Mouse (Mus musculus): ENCODE measurements around the gene Zfp672. TPM values are rescaled to one million over a fixed set of nuclear protein-coding genes. Genes with fewer than 3 reads are reported as not detected.
"Not testable (repeated sequence)": the region's sequence is repeated elsewhere in the genome, so short reads cannot be mapped to it uniquely, and the experiment has no call there.

Gene Zfp672
- total RNA-seq (2017) = 34.0 and 54.5 TPM in 2 replicates

DNA sequence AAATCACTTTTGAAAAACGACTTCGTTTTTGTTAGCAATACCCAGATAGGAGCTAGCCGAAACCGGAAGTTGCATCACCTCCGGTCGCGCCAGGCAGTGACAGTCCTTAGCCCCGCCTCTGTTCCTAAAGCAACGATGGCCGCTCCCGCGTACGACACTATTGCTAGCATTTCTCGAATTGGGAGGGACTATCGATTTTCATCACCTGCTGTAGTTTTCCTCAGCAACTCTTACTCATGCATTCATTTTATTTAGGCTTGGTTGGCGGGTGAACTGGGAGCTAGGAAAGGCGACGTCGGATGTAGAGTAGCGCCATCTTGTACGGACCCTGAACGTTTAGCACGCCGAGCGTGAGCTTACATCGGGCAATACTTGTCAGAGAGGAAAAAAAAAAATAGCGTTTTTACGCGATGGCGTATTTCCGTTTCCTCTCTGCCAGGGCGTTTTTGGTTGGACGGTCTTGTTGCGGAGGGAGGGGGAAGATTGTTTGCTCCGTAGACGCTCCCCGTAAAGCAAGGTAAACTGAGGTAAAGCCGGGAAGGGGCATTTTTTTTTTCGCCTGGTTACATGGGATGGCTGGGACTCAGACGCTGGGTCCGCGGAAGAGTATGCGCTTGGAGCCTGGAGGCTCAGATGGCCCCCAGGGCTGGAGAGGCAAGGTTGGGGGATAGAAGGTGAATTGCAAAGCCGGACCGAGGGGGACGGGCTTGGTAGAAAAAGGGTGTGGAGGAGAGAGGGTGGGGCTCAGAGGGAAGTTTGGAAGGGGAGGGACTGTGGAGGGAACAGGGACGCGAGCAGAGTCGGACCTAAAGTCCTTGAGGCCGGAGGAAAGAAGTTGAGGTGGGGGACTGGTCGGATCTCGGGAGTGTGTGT is at the start of gene Zfp672, which contains the start of gene Sh3bp5l:
TSS of gene Zfp672 (minus strand) at position 64 of the 873 bp plus-strand sequence.
TSS of gene Sh3bp5l (plus strand) at position 449 of the 873 bp plus-strand sequence.
- ATAC-seq (replicated peaks in 1 of 2; ENCODE audit: insufficient read depth in 1 of 2, low FRiP score in 2 of 2, low TSS enrichment in 1 of 2, low read depth in 1 of 2, poor library complexity in 2 of 2, severe bottlenecking in 2 of 2) = peak; percentile 92 to 93

DNA sequence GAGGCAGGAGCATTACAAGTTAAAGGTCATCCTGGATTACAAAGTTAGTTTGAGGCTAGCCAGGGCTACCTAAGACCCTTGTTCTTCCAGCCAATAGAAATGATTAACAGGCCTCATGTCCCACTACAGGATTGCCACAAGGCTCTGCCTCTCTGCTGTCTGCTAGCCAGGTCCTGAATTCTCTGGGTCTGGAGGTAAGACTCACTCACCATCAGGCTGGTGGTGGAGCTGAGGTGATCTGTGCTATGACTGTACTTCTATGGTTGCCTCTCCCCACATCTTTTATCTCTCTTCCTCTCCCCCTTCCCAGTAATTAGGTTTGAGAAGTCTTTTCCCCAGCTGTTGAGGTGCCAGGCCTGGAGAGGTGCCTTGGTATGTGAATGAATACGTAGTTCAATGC is 49.4 kb upstream of the Zfp672 start:
- no peak for ATAC-seq (replicated peaks in 1 of 2; ENCODE audit: insufficient read depth in 1 of 2, low FRiP score in 2 of 2, low TSS enrichment in 1 of 2, low read depth in 1 of 2, poor library complexity in 2 of 2, severe bottlenecking in 2 of 2)

- ATAC-seq (replicated peaks in 1 of 2; ENCODE audit: insufficient read depth in 1 of 2, low FRiP score in 2 of 2, low TSS enrichment in 1 of 2, low read depth in 1 of 2, poor library complexity in 2 of 2, severe bottlenecking in 2 of 2) = no peak
Measured at GRCm38 (mm10) chr11:58378763-58379278, 48.7 kb upstream of the Zfp672 start, which contains the start of gene Lypd8. TSS of gene Lypd8 (plus strand) at chr11:58379043.

DNA sequence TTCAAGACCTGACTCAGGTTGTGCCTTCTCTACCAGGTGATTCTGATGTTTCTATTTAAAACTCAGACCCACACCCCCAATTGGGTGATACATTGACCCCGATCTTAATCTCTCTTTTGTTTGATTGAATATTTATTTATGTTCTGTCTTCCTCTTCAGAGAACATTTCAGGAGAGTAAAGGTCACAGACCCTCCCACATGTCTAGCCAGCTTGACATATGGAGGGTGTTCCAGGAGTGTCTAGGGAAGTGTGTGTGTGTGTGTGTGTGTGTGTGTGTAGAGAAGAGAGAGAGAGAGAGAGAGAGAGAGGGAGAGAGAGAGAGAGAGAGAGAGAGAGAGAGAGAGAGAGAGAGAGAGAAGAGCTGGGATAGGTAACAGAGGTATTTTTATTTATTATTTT is 47.5 kb upstream of the Zfp672 start:
- no peak for ATAC-seq (replicated peaks in 1 of 2; ENCODE audit: insufficient read depth in 1 of 2, low FRiP score in 2 of 2, low TSS enrichment in 1 of 2, low read depth in 1 of 2, poor library complexity in 2 of 2, severe bottlenecking in 2 of 2)

DNA sequence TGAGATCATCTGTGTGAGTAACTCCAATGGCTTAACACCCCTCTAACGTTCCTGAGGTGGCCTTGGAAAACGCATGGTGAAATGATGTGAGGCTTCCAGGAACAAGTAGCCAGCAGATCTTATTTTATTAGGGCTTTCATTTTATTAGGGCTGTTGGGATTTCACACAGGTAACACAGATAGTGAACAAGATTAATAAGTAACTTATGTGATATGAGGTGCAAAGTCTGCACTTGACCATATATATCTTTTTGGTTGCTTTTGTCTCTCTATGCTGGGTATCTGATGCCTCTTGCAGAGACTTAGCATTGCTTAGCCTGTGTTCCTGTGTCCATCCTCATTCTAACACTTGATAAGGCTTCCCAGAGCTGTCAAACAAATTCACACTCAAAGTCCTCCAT is 47.1 kb upstream of the Zfp672 start:
- ATAC-seq (replicated peaks in 1 of 2; ENCODE audit: insufficient read depth in 1 of 2, low FRiP score in 2 of 2, low TSS enrichment in 1 of 2, low read depth in 1 of 2, poor library complexity in 2 of 2, severe bottlenecking in 2 of 2) = no peak

GRCm38 (mm10) chr11:58366191-58366590 is 36.1 kb upstream of the Zfp672 start:
- ATAC-seq (replicated peaks in 1 of 2; ENCODE audit: insufficient read depth in 1 of 2, low FRiP score in 2 of 2, low TSS enrichment in 1 of 2, low read depth in 1 of 2, poor library complexity in 2 of 2, severe bottlenecking in 2 of 2) = not testable (repeated sequence)

DNA sequence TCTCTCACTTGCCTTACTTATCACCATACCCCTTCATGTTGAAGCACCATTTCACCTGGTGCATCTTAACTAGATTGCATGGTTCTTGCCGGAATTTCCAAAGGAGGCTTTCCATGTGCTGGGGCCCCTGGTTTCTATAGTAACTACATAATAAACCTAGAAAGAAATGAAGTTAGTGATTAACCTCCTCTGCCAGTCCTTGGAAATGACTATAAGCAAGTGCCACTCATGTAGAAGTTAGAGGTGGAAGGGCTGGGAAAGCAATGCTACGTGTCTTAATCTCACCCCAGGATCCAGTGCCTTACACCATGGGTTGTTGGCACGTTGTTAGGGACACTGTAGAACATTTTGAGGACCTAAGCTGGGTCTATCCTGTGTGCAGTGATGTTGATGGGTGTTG is 34.3 kb upstream of the Zfp672 start:
- no peak for ATAC-seq (replicated peaks in 1 of 2; ENCODE audit: insufficient read depth in 1 of 2, low FRiP score in 2 of 2, low TSS enrichment in 1 of 2, low read depth in 1 of 2, poor library complexity in 2 of 2, severe bottlenecking in 2 of 2)

GRCm38 (mm10) chr11:58362562-58362961 is 32.4 kb upstream of the Zfp672 start:
- not testable (repeated sequence) for ATAC-seq (replicated peaks in 1 of 2; ENCODE audit: insufficient read depth in 1 of 2, low FRiP score in 2 of 2, low TSS enrichment in 1 of 2, low read depth in 1 of 2, poor library complexity in 2 of 2, severe bottlenecking in 2 of 2)

GRCm38 (mm10) chr11:58357844-58358534 is 27.9 kb upstream of the Zfp672 start:
- ATAC-seq (replicated peaks in 1 of 2; ENCODE audit: insufficient read depth in 1 of 2, low FRiP score in 2 of 2, low TSS enrichment in 1 of 2, low read depth in 1 of 2, poor library complexity in 2 of 2, severe bottlenecking in 2 of 2) = no peak

DNA sequence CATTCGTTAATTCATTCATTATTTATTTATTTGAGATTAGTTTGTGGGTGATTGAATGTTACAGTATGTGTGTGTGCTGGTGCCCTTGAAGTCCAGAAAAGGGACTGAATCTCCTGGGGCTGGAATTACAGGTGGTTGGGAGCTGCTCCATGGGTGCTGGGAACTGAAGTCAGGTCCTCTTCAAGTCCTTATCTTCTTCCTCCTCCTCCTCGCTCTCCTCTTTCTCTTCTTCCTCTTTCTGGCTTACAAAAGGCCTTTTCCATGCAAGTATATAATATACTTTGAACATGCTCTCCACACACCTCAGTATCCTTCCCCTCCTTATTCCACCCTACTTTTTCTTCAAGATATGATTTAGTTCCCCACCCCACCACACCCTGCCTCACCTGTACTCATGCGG is 26.9 kb upstream of the Zfp672 start:
- no peak for ATAC-seq (replicated peaks in 1 of 2; ENCODE audit: insufficient read depth in 1 of 2, low FRiP score in 2 of 2, low TSS enrichment in 1 of 2, low read depth in 1 of 2, poor library complexity in 2 of 2, severe bottlenecking in 2 of 2)

GRCm38 (mm10) chr11:58354927-58355326 is 24.8 kb upstream of the Zfp672 start:
- no peak for ATAC-seq (replicated peaks in 1 of 2; ENCODE audit: insufficient read depth in 1 of 2, low FRiP score in 2 of 2, low TSS enrichment in 1 of 2, low read depth in 1 of 2, poor library complexity in 2 of 2, severe bottlenecking in 2 of 2)

- ATAC-seq (replicated peaks in 1 of 2; ENCODE audit: insufficient read depth in 1 of 2, low FRiP score in 2 of 2, low TSS enrichment in 1 of 2, low read depth in 1 of 2, poor library complexity in 2 of 2, severe bottlenecking in 2 of 2) = no peak
Measured at GRCm38 (mm10) chr11:58354476-58354875, 24.3 kb upstream of the Zfp672 start.

- no peak for ATAC-seq (replicated peaks in 1 of 2; ENCODE audit: insufficient read depth in 1 of 2, low FRiP score in 2 of 2, low TSS enrichment in 1 of 2, low read depth in 1 of 2, poor library complexity in 2 of 2, severe bottlenecking in 2 of 2)
Measured at GRCm38 (mm10) chr11:58353709-58354108, 23.6 kb upstream of the Zfp672 start.

DNA sequence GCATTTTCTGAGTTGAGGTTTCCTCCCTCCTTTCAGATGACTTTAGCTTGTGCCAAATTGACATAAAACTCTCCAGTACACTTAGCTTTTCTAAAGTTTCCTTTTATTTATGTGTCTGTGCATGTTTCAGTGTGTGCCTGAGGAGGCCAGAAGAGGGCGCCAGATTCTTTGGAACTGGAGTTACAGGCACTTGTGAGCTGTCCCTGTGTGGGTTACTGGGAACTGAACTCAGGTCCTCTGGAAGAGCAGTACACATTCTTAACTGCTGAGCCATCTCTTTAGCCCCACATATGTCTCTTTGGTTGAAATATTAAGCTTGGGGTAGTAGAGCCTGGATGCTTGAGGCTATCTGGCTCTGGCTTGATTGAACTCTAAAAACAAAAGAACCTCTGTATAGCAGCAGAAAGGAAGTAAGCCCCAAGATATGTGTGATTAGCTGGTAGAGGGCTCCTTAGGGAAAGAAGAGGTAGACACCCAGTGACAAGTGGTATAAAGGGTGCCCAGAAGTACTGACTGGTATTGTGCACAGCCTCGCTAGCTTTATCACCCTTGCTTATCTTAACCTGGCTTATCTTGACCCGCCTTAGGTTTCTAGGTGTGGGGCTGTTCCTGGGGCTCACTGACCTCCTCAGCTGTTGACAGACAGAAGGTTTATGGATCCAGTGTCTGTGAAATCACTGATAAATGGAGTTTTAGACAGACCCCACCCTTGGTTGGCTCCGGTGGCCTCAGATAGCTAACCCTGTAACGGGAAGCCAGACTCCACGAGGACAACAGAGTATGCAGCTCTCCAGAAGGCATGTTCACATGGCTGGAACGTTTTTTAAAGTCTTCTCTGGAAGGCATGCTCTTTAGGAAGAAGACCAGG is 22.8 kb upstream of the Zfp672 start:
- no peak; a peak in 1 of 4 replicates for ATAC-seq (replicated peaks in 1 of 2; ENCODE audit: insufficient read depth in 1 of 2, low FRiP score in 2 of 2, low TSS enrichment in 1 of 2, low read depth in 1 of 2, poor library complexity in 2 of 2, severe bottlenecking in 2 of 2)

- no peak for ATAC-seq (replicated peaks in 1 of 2; ENCODE audit: insufficient read depth in 1 of 2, low FRiP score in 2 of 2, low TSS enrichment in 1 of 2, low read depth in 1 of 2, poor library complexity in 2 of 2, severe bottlenecking in 2 of 2)
Measured at GRCm38 (mm10) chr11:58351179-58351578, 21.0 kb upstream of the Zfp672 start.

GRCm38 (mm10) chr11:58350628-58351027 is 20.5 kb upstream of the Zfp672 start:
- ATAC-seq (replicated peaks in 1 of 2; ENCODE audit: insufficient read depth in 1 of 2, low FRiP score in 2 of 2, low TSS enrichment in 1 of 2, low read depth in 1 of 2, poor library complexity in 2 of 2, severe bottlenecking in 2 of 2) = no peak

GRCm38 (mm10) chr11:58346745-58347144 is 16.6 kb upstream of the Zfp672 start:
- no peak for ATAC-seq (replicated peaks in 1 of 2; ENCODE audit: insufficient read depth in 1 of 2, low FRiP score in 2 of 2, low TSS enrichment in 1 of 2, low read depth in 1 of 2, poor library complexity in 2 of 2, severe bottlenecking in 2 of 2)
